Mouse (Mus musculus): ENCODE results near the gene Olfr1204. TPM values are rescaled to one million over a fixed set of nuclear protein-coding genes. Genes with fewer than 3 reads are reported as not detected.

Olfr1204 gene
- polyA plus RNA-seq (2015; fragmentation: Nextera tagmentation; extraction: Ambion mirVana) = not detected in 2 replicates

GRCm38 (mm10) chr2:88848992-88849391 lies at the start of gene Olfr1204:
Gene Olfr1204, plus strand, starts transcription at chr2:88849292.

GRCm38 (mm10) chr2:88814196-88814595 lies 34.9 kb upstream of the Olfr1204 start, which contains the start of gene Olfr1202:
Gene Olfr1202, plus strand, starts transcription at chr2:88814496.

GRCm38 (mm10) chr2:88829437-88829836 lies 19.7 kb upstream of the Olfr1204 start, which contains the start of gene Olfr1205:
Gene Olfr1205, plus strand, starts transcription at chr2:88829737.

GRCm38 (mm10) chr2:88862931-88863330 lies 13.8 kb downstream of the Olfr1204 start, which contains the start of gene Olfr1206:
Gene Olfr1206, plus strand, starts transcription at chr2:88863231.

GRCm38 (mm10) chr2:88902211-88902610 lies 53.1 kb downstream of the Olfr1204 start, which contains the start of gene Olfr1208:
Gene Olfr1208, minus strand, starts transcription at chr2:88902311.

Other genes with a start within 250 kb of the Olfr1204 start
- not detected in 2 replicates for gene Olfr1191-ps1, start 208.8 kb upstream of the Olfr1204 start, polyA plus RNA-seq (2015; fragmentation: Nextera tagmentation; extraction: Ambion mirVana)
- gene Olfr1192-ps1, start 200.8 kb upstream of the Olfr1204 start, polyA plus RNA-seq (2015; fragmentation: Nextera tagmentation; extraction: Ambion mirVana) = not detected in 2 replicates
- not detected in 2 replicates for gene Olfr1193, start 173.7 kb upstream of the Olfr1204 start, polyA plus RNA-seq (2015; fragmentation: Nextera tagmentation; extraction: Ambion mirVana)
- gene Olfr1195, start 160.1 kb upstream of the Olfr1204 start, polyA plus RNA-seq (2015; fragmentation: Nextera tagmentation; extraction: Ambion mirVana) = not detected in 2 replicates
- gene Olfr1196, start 144.7 kb upstream of the Olfr1204 start, polyA plus RNA-seq (2015; fragmentation: Nextera tagmentation; extraction: Ambion mirVana) = not detected in 2 replicates
- gene Olfr1197, start 116.9 kb upstream of the Olfr1204 start, polyA plus RNA-seq (2015; fragmentation: Nextera tagmentation; extraction: Ambion mirVana) = not detected in 2 replicates
- not detected in 2 replicates for gene Olfr1198, start 97.9 kb upstream of the Olfr1204 start, polyA plus RNA-seq (2015; fragmentation: Nextera tagmentation; extraction: Ambion mirVana)
- not detected in 2 replicates for gene Olfr1199, start 88.8 kb upstream of the Olfr1204 start, polyA plus RNA-seq (2015; fragmentation: Nextera tagmentation; extraction: Ambion mirVana)
- gene Olfr1200, start 78.8 kb upstream of the Olfr1204 start, polyA plus RNA-seq (2015; fragmentation: Nextera tagmentation; extraction: Ambion mirVana) = not detected in 2 replicates
- gene Olfr1201, start 56.3 kb upstream of the Olfr1204 start, polyA plus RNA-seq (2015; fragmentation: Nextera tagmentation; extraction: Ambion mirVana) = not detected in 2 replicates
- not detected in 2 replicates for gene Olfr1202, start 34.8 kb upstream of the Olfr1204 start, polyA plus RNA-seq (2015; fragmentation: Nextera tagmentation; extraction: Ambion mirVana)
- gene Olfr1205, start 19.6 kb upstream of the Olfr1204 start, polyA plus RNA-seq (2015; fragmentation: Nextera tagmentation; extraction: Ambion mirVana) = not detected in 2 replicates
- gene Olfr1206, start 13.9 kb downstream of the Olfr1204 start, polyA plus RNA-seq (2015; fragmentation: Nextera tagmentation; extraction: Ambion mirVana) = not detected in 2 replicates
- not detected in 2 replicates for gene Olfr1208, start 53.0 kb downstream of the Olfr1204 start, polyA plus RNA-seq (2015; fragmentation: Nextera tagmentation; extraction: Ambion mirVana)
- not detected in 2 replicates for gene Olfr1209, start 65.9 kb downstream of the Olfr1204 start, polyA plus RNA-seq (2015; fragmentation: Nextera tagmentation; extraction: Ambion mirVana)
- not detected in 2 replicates for gene Olfr1211, start 88.8 kb downstream of the Olfr1204 start, polyA plus RNA-seq (2015; fragmentation: Nextera tagmentation; extraction: Ambion mirVana)
- gene Olfr1212, start 104.7 kb downstream of the Olfr1204 start, polyA plus RNA-seq (2015; fragmentation: Nextera tagmentation; extraction: Ambion mirVana) = not detected in 2 replicates
- not detected in 2 replicates for gene Gm13762, start 131.0 kb downstream of the Olfr1204 start, polyA plus RNA-seq (2015; fragmentation: Nextera tagmentation; extraction: Ambion mirVana)
- gene Olfr1214, start 143.4 kb downstream of the Olfr1204 start, polyA plus RNA-seq (2015; fragmentation: Nextera tagmentation; extraction: Ambion mirVana) = not detected in 2 replicates
- not detected in 2 replicates for gene Olfr1215, start 157.7 kb downstream of the Olfr1204 start, polyA plus RNA-seq (2015; fragmentation: Nextera tagmentation; extraction: Ambion mirVana)
- not detected in 2 replicates for gene Olfr1216, start 169.0 kb downstream of the Olfr1204 start, polyA plus RNA-seq (2015; fragmentation: Nextera tagmentation; extraction: Ambion mirVana)
- gene Olfr1217, start 182.8 kb downstream of the Olfr1204 start, polyA plus RNA-seq (2015; fragmentation: Nextera tagmentation; extraction: Ambion mirVana) = not detected in 2 replicates
- gene Olfr1218, start 211.9 kb downstream of the Olfr1204 start, polyA plus RNA-seq (2015; fragmentation: Nextera tagmentation; extraction: Ambion mirVana) = not detected in 2 replicates
- gene Olfr1219, start 234.2 kb downstream of the Olfr1204 start, polyA plus RNA-seq (2015; fragmentation: Nextera tagmentation; extraction: Ambion mirVana) = not detected in 2 replicates

Measured in neural tube, postnatal 0 days (tissue).